Mouse (Mus musculus) lung, postnatal 0 days (tissue): ENCODE data around the gene Picalm.
A peak's percentile ranks its signal among the peaks of the same experiment; 100 is the strongest.

Experiments used
- CTCF ChIP-seq: IDR thresholded peaks from 2 replicates; pipeline ENCODE4 v1.5.1; 2016; ENCODE audit warnings: antibody characterized with exemption, mild to moderate bottlenecking
- EP300 ChIP-seq: IDR thresholded peaks from 2 replicates; pipeline ENCODE4 v1.6.1; 2016; ENCODE audit warnings: antibody characterized with exemption, mild to moderate bottlenecking, control low read depth

DNA sequence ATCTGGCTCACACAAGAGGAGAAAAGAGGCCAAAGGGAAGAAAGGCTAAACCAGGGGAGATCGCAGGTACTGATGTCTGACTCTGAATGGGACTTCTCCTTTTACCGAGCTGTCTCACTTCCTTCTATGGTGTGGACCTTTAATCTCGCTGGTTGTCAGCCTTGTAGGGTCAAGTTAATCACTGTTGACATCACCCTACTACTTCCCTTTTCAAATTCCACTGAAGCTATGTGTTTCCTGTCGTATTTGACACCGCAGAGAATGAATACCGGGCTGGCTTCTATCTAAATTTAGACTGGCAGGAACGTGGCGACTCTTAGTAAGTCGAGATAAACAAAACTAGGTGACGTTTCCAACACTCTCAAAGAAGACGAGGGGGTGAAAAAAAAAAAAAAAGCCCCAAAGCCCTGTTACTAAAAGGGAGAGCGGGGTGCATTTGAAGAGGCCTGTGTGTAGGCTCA lies 712 bp upstream of the Picalm start:
- TF ChIP-seq CTCF (no peak), EP300 (peak; percentile 89)
